Mouse (Mus musculus): ENCODE measurements around the gene Klrb1.

DNA sequence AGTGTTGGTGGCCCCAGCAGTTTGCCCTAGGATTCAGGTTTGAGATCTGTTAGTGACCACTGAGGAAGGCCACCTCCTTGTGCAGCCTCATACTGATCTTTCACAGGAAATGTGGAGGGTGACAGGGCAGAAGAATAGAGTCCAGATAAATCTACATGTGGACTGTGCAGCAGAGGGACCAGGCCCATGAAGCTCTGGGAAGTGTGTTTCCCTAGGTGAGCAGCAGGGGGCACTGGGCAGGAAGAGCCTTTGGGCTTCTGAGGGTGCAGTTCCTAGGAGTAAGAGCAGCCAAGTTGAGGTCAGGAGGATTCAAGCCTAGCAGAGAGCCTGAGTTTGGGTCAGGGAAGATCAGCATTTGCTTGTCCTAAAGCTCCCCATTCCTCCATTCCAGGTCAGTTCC, 13.2 kb upstream of the Klrb1 start:
- no peak; the same call in 1 of the 2 replicates for TF ChIP-seq CTCF (IDR thresholded peaks at IDR 0.05; ENCODE audit: borderline replicate concordance, insufficient read depth, low read depth, low read length)
- no peak for TF ChIP-seq POLR2A (IDR thresholded peaks at IDR 0.05; ENCODE audit: borderline replicate concordance, insufficient read depth, low read length)

All from cerebellum, adult 2 months (tissue).